Mouse (Mus musculus) MEL (cell line): ENCODE results near the gene Skp2.
A peak's percentile ranks its signal among the peaks of the same experiment; 100 is the strongest.

Experiments used
- GATA1 ChIP-seq: IDR thresholded peaks from 2 replicates; pipeline ENCODE4 v1.6.1; 2011; ENCODE audit warnings: low read depth, low read length, improper control_type of control experiment
- MAX ChIP-seq: IDR thresholded peaks from 2 replicates; pipeline ENCODE4 v1.6.1; 2011; ENCODE audit warnings: low read length, improper control_type of control experiment
- POLR2A ChIP-seq, 2 experiments: IDR thresholded peaks; 2 replicates each; pipeline ENCODE4 v1.6.1; 2011 to 2012; ENCODE audit warnings: low read length in 2 of 2, mild to moderate bottlenecking in 2 of 2, control low read depth in 1 of 2, improper control_type of control experiment in 1 of 2, low read depth in 1 of 2, moderate library complexity in 1 of 2; ENCODE audit not compliant: control insufficient read depth in 1 of 2, insufficient read depth in 1 of 2, poor library complexity in 1 of 2
- TBP ChIP-seq: IDR thresholded peaks from 2 replicates; pipeline ENCODE4 v1.8.0; 2011; ENCODE audit warnings: low read depth, low read length, improper control_type of control experiment

DNA sequence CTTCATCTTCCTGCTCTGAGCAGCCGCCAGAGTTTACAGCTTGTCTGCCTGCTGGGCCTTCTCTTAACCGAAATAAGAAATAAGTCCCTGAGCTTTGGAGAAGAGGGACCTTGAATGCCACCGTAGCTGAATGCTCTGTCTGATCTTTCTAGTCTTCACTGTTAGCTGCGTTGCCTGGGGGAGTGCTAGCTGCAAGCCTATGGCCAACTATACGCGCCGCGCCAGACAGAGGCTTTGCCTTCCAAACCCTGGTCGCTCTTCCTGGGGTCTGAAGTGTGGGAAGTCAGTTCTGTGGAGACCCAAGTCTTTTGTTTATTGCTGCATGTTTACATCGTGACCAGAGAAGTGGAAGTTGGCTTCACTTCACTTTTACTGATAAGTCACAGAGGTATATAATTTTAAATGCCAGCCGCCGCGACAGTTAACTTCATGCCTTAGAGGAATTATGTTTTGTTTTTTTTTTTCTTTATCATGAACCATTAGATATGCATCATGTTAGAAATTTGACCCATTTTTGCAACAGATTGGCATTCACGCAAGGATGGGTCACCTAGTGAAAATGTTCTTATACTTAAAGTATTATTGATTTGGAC lies 79.5 kb downstream of the Skp2 start:
- TF ChIP-seq POLR2A (IDR thresholded peaks at IDR 0.05; ENCODE audit: control insufficient read depth in 1 of 2, insufficient read depth in 1 of 2, low read depth in 1 of 2, low read length in 2 of 2, poor library complexity in 1 of 2): peak in 1 of 2 experiments; percentile 10; a peak in 2 of 4 replicates
- TF ChIP-seq MAX: no peak
- peak; percentile 57 for TF ChIP-seq GATA1
- no peak for TF ChIP-seq TBP
